Mouse (Mus musculus) spleen, adult 10 weeks (tissue): ENCODE measurements around the gene Id3. TPM values are rescaled to one million over a fixed set of nuclear protein-coding genes. Genes with fewer than 3 reads are reported as not detected.

Experiments
- polyA plus RNA-seq: library from polyadenylated mRNA; stranded (reverse); fragments of 350-450 nt; fragmentation: Illumina TruSeq; extraction: RNeasy Lipid Tissue Mini Kit (QIAGEN cat#74804); gene quantifications from one replicate; pipeline ENCODE4 v1.2.3, GENCODE M21; 2015; ENCODE audit warnings: low replicate concordance; ENCODE audit not compliant: insufficient read depth

Id3 gene
- 16.3 TPM for polyA plus RNA-seq

DNA sequence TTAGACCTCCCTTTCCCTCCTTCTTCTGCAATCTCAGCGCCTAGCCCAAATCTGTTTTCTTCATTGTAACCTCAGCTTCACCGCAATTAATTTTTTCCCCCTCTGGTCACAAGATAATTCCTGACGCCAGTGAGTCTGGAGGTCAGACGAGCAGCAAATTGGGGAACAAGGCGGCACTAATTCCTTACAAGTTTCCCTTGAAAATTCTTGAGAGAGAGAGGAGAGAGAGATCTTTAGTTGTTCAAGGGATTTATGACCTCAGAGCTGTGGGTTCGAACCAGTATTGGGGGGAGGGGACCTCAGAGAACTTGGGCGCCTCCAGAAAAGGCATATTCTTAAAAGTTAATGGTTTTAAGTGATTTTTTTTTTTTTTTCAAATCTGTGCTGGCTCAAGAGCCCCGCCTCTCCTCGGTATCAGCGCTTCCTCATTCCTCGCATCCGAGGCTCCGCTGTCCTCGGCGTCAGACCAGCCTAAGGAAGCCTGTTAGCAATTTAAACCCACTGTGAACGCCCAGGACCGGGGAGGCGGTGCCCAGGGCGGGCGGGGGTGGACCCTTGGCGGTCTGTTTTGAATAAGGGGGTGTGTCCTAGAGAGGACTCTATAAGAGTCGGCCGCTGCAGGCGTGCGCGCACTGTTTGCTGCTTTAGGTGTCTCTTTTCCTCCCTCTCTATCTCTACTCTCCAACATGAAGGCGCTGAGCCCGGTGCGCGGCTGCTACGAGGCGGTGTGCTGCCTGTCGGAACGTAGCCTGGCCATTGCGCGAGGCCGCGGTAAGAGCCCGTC lies at the start of gene Id3:
Id3 (plus strand) TSS at position 305 of the 784 bp plus-strand sequence.

DNA sequence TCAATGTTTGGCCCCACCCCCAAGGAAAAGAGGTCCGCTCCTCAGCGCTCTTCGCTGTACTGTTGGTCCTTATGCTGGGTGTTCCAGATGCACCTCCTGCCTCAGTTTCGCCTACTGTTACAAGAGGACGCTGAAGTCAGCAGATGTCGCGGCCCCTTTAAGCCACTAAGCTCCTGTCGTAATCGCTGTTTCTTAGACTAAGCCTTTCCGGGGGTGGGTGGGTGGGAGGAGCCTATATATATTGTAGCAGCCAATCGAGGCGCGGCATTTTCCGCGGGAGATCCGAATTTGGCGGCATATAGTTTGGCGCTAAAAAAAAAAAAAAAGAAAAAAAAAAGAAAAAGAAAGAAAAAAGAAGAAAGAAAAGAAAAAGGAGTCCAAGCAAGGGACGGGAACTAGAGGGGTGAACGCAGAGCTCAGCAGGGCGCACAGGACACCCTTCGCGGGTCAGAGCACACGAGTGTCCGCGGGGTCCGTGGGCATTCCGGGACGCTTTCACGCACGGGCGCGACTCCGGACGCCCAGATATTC lies 28.8 kb downstream of the Id3 start, which contains the start of gene E2f2:
E2f2 (plus strand) TSS at position 384 of the 531 bp plus-strand sequence.

Other genes starting within 250 kb of the Id3 start
- 67.7 TPM for gene Cnr2, start 248.1 kb upstream of the Id3 start, polyA plus RNA-seq
- gene Fuca1, start 222.8 kb upstream of the Id3 start, polyA plus RNA-seq: 265 TPM
- 36.8 TPM for gene Hmgcl, start 197.0 kb upstream of the Id3 start, polyA plus RNA-seq
- 2.2 TPM for gene Gale, start 179.8 kb upstream of the Id3 start, polyA plus RNA-seq
- 26.6 TPM for gene Lypla2, start 170.9 kb upstream of the Id3 start, polyA plus RNA-seq
- gene Pithd1, start 156.2 kb upstream of the Id3 start, polyA plus RNA-seq: 35.9 TPM
- 43.3 TPM for gene Eloa, start 121.7 kb upstream of the Id3 start, polyA plus RNA-seq
- gene Rpl11, start 90.1 kb upstream of the Id3 start, polyA plus RNA-seq: 1,743 TPM
- 33.0 TPM for gene E2f2, start 28.9 kb downstream of the Id3 start, polyA plus RNA-seq
- gene Asap3, start 62.9 kb downstream of the Id3 start, polyA plus RNA-seq: 1.0 TPM
- 1.7 TPM for gene Tcea3, start 104.2 kb downstream of the Id3 start, polyA plus RNA-seq
- 12.5 TPM for gene Zfp46, start 141.2 kb downstream of the Id3 start, polyA plus RNA-seq
- 156 TPM for gene Hnrnpr, start 167.4 kb downstream of the Id3 start, polyA plus RNA-seq